Mouse (Mus musculus) spleen, adult 12 weeks (tissue): Measurements from ENCODE around the gene Btbd9.

Experiments
- DNase-seq: peaks from one replicate; pipeline ENCODE4 v3.0.0; 2022; ENCODE audit warnings: low spot score

The Btbd9 gene

GRCm38 (mm10) chr17:30200283-30200682, 376.0 kb downstream of the Btbd9 start:
- no peak for DNase-seq

GRCm38 (mm10) chr17:30199374-30200247, 376.7 kb downstream of the Btbd9 start:
- DNase-seq, result no peak

GRCm38 (mm10) chr17:30198422-30198821, 377.9 kb downstream of the Btbd9 start:
- no peak for DNase-seq

GRCm38 (mm10) chr17:30197280-30198030, 378.8 kb downstream of the Btbd9 start:
- DNase-seq, result no peak

- no peak for DNase-seq
These were observed 379.6 kb downstream of the Btbd9 start for GRCm38 (mm10) chr17:30196401-30197279.

- no peak for DNase-seq
These were observed 380.6 kb downstream of the Btbd9 start for GRCm38 (mm10) chr17:30195591-30196183.

- no peak for DNase-seq
These were observed 381.5 kb downstream of the Btbd9 start for GRCm38 (mm10) chr17:30194629-30195445.

GRCm38 (mm10) chr17:30194091-30194490, 382.2 kb downstream of the Btbd9 start:
- no peak for DNase-seq

GRCm38 (mm10) chr17:30193615-30194014, 382.7 kb downstream of the Btbd9 start:
- DNase-seq, result no peak

- DNase-seq, result no peak
These were observed 383.8 kb downstream of the Btbd9 start for GRCm38 (mm10) chr17:30192416-30193005.

- DNase-seq, result no peak
These were observed 385.1 kb downstream of the Btbd9 start for GRCm38 (mm10) chr17:30191097-30191640.

GRCm38 (mm10) chr17:30188031-30188981, 388.0 kb downstream of the Btbd9 start:
- no peak for DNase-seq

- DNase-seq, result no peak
These were observed 388.7 kb downstream of the Btbd9 start for GRCm38 (mm10) chr17:30187581-30187980.

GRCm38 (mm10) chr17:30187154-30187553, 389.1 kb downstream of the Btbd9 start:
- DNase-seq, result no peak

- DNase-seq, result no peak
These were observed 392.7 kb downstream of the Btbd9 start for GRCm38 (mm10) chr17:30183561-30183960.

- DNase-seq, result no peak
These were observed 394.2 kb downstream of the Btbd9 start for GRCm38 (mm10) chr17:30182063-30182462.

GRCm38 (mm10) chr17:30181554-30181953, 394.7 kb downstream of the Btbd9 start:
- no peak for DNase-seq

- DNase-seq, result no peak
These were observed 396.1 kb downstream of the Btbd9 start for GRCm38 (mm10) chr17:30180197-30180596.

GRCm38 (mm10) chr17:30178402-30178801, 397.9 kb downstream of the Btbd9 start:
- no peak for DNase-seq
